Mouse (Mus musculus) B cell, adult 2 months (primary cell): ENCODE results near the gene Jun.

Source experiments
- DNase-seq, 2 experiments: peaks; one replicate each; pipeline ENCODE4 v3.0.0; 2022

Gene Jun

GRCm38 (mm10) chr4:95073214-95073750 is 21.3 kb upstream of the Jun start:
- no peak for DNase-seq

- no peak for DNase-seq
Measured at GRCm38 (mm10) chr4:95070407-95070806, 18.4 kb upstream of the Jun start.

DNA sequence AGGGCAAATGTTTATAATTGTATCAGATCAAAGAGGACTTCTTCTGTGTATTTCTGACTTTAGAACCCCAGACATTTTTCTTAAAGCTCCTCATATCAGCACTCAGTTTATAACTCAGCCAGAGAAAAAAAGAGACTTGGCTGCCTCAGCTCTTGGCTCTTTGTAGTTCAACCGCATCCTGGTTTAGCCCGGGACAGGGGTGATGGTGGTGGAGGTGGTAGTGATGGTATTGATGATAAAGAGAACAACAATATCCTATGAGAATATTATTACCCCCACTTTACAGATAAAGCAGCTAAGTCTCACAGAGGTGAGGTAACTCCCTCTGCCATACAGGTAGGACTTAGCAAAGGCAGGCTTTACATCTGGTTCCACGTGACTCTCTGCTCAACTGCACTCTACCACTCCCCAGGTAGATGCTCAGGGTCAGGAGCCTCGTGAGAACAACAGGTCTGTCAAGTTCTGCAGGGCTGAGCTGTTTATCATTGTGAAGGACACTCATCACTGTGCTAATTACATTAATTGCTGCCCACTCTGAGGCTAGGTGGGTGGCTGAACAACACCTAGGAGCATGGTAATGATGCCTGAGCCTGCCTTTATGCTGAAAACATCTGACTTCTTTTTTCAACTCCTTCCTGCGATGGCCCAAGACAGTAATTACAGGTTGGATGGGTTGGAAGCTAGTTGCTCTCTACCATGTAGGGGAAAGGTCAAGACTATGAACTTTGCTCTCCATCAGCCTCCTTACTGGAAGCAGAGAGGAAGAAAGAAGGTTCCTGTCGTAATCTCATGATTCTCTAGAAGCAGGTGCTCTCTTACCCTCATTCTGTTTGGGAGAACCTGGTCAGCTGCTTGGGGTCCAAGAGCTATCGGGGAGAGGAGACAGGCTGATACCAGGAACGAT is 16.3 kb upstream of the Jun start:
- no peak for DNase-seq

DNA sequence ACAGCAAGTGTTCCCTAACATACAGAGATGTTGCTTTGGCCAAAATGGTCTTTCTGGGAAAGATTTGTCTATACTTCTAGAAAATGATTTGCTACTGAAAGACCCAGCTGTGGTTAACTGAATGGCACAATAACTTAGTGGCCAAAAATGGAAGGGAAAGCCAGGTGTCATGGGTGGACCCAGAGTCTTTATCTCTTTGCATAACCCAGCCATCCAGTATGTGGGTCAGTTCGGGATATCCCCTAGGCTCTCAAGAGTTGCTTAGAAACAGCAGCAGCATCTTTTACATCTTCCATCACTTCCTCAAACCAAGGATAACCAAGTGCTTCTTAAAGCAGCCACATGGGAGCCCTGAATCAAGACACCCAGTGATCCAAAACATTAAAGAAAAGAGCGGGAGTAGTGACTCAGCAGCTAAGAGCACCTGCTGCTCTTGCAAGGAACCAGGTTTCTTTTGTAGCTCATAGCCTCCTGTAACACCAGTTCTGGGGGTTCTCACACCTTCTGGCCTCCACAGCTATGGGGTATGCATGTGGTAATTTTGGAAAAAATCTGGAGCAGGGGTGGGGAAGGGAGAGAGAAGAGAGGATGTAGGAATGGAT is 11.7 kb upstream of the Jun start:
- DNase-seq, result peak; percentile 7 to 10

DNA sequence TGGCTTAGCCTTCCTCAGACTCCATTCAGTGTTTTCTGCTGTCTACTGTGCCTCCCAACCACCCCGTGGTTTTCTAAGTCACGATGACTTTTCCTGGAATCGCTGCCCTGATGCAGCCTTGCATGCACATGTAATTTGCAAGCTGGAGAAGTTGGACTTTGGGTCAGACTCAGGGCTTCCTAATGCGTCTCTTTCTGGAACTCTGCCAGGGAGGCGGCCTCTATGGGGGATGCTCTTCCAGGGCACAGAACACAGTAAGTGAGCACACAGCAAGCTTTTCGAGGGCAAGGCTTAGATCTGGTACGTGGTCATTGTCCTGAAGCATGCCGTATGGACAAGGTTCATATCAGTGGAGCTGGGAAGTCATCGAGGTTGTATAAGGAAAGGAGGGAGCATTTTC is 10.9 kb upstream of the Jun start:
- no peak for DNase-seq

GRCm38 (mm10) chr4:95057264-95057663 is 5.2 kb upstream of the Jun start:
- DNase-seq, result no peak

- DNase-seq, result no peak
Measured at GRCm38 (mm10) chr4:95055276-95055675, 3.3 kb upstream of the Jun start.

DNA sequence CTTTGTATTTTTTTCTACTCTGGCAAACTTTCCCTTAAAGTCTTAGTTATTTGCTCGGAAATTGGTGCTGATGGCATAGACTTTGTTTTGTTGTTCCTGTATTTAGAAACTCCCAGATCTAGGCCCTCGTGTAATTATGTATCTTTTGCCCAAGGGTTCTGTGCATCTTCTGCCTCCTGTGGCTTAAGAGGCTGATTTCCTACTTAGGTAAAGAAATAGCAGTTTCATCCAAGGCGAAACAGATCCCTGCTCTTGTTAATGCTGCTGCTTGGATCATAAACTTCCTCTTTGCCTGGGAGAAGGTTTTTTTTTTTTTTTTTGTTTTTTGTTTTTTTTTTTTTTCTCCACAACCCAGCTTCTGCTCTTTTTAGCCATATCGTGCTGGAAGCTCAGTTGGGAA is 2.3 kb upstream of the Jun start:
- no peak for DNase-seq

GRCm38 (mm10) chr4:95053791-95054117 is 1.7 kb upstream of the Jun start:
- DNase-seq, result peak; percentile 40 to 47

DNA sequence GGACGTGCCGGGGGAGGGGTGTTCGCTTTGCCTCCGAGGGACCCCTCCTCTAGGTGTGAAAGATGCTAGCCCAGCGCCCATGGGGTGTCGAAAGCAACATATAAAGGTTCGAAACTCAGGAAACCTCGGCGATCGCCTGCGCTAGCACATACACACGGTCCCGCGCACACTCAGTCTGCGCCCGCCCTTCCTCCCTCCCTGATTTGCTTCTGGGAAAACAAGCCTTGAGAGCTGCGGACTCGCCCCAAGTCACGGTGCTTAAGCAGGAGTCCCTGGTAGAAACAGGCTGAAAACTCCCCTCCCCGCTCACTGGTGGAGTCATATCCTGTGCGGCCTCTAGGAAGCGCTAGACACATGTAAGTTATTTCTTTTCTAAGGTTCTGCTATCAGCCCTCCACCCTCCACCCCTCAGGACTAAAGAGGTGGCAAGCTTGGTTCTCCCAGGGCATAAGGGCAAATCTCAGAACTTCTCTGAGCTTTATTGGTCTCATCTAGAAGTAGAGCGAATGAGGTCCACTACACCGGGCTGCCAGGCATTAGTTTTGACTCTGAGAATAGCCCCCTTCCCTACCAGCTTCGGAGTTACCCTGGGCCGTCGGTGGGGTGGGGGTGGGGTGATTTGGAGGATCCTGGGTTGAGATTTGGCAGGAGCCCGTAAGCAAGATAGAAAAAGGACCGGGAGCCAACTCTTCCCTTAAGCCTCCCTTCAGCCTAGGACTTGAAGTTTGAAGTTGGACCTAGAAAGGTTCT is 1.2 kb upstream of the Jun start:
- peak; percentile 88 to 91 for DNase-seq

GRCm38 (mm10) chr4:95051311-95051871 is 631 bp downstream of the Jun start:
- DNase-seq, result peak in 1 of 2 experiments; percentile 64

DNA sequence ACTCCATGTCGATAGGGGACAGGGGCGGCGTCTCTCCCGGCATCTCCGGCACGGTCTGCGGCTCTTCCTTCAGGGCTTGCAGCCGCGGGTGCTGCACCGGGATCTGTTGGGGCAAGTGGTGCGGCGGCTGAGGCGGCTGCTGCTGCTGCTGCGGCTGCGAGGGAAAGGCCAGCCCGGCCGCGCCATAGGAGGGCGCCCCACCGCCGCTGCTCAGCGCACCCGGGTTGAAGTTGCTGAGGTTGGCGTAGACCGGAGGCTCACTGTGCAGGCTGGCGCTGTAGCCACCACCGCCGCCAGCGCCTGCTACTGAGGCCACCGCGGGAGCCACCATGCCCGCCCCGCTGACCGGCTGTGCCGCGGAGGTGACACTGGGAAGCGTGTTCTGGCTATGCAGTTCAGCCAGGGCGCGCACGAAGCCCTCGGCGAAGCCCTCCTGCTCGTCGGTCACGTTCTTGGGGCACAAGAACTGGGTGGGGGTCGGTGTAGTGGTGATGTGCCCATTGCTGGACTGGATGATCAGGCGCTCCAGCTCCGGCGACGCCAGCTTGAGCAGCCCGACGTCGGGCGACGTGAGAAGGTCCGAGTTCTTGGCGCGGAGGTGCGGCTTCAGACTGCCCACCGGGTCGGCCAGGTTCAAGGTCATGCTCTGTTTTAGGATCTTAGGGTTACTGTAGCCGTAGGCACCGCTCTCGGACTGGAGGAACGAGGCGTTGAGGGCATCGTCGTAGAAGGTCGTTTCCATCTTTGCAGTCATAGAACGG is 1.3 kb downstream of the Jun start:
- DNase-seq, result peak; percentile 74 to 75

DNA sequence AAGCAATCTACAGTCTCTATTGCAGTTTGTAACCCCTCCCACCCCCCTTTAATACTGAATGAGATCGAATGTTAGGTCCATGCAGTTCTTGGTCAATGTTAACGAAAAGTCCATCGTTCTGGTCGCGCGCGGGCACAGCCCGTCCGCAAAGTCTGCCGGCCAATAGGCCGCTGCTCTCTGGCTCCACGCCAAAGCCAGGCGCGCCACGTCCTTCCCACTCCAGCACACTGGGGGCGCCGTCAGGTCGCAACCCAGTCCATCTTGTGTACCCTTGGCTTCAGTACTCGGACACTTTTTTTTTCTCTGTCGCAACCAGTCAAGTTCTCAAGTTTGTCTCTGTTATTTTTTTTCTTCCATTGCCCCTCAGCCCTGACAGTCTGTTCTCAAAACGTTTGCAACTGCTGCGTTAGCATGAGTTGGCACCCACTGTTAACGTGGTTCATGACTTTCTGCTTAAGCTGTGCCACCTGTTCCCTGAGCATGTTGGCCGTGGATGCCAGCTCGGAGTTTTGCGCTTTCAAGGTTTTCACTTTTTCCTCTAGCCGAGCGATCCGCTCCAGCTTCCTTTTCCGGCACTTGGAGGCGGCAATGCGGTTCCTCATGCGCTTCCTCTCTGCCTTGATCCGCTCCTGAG is 2.0 kb downstream of the Jun start:
- DNase-seq, result peak; percentile 70 to 74

DNA sequence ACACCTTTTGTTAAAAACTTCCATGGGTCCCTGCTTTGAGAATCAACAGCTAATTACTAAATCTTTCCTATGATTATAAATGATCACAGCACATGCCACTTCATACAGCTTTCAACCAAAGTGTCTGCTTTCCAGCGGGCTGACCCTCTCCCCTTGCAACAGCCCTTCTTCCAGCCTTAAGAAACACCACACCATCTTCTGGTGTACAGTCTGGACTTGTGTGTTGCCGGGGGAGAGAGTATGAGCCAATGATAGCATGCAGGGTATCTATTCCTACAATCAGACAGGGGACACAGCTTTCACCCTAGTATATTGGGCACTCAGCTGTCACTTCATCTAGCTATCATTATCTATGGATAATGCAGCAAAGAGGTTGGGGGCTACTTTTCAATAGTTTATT is 2.9 kb downstream of the Jun start:
- DNase-seq, result peak; percentile 44

DNA sequence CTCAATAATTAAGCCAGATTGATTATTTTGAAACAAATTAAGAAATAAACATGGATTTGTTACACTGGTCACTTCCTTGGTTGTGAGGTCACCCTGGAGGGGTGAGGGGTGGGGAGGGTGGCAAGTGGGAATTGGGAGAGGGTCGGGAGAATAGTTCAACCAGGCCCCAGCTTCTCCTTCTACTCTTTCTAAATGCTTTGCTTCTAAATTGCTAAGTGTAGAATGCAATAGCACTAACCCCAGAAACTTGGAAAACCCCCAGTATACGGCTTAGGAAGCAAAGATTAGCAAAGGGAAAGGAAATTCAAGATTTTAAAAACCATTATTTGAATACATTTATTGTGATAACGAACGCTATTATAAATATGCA is 3.3 kb downstream of the Jun start:
- peak in 1 of 2 experiments; percentile 21 for DNase-seq

GRCm38 (mm10) chr4:95048021-95048730 is 3.8 kb downstream of the Jun start:
- DNase-seq, result peak; percentile 13 to 21

DNA sequence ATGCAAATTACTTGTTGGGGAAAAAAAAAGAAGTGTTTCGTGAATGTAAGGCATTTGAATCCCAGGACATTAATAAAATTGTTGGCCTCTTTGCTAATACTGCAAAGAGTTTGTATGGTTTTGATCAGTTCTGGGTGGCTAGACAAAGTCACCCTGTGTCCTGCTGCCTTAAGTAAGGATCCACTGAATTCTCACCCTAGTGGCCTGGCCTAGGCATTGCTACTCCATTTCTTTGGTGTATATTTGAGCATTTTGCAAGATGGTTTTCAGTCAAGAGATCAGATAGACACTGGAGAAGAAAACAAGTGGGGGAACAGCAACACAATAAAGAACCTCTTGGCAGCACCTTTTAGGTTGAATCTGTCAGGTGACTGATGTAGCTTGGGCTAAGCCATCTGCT is 6.9 kb downstream of the Jun start:
- peak; percentile 37 to 38 for DNase-seq

GRCm38 (mm10) chr4:95044721-95045120 is 7.3 kb downstream of the Jun start:
- DNase-seq, result no peak

GRCm38 (mm10) chr4:95038024-95038423 is 14.0 kb downstream of the Jun start:
- no peak for DNase-seq

- no peak for DNase-seq
Measured at GRCm38 (mm10) chr4:95031158-95031557, 20.9 kb downstream of the Jun start.
